Mouse (Mus musculus) C2C12 (cell line): ENCODE data around the gene Bbs4. TPM values are rescaled to one million over a fixed set of nuclear protein-coding genes. Genes with fewer than 3 reads are reported as not detected.

Experiments
- H3K27me3 ChIP-seq: one replicate; pipeline ENCODE4 v1.6.1; 2011; ENCODE audit not compliant: control insufficient read depth, insufficient read depth, insufficient read length
- H3K36me3 ChIP-seq: one replicate; pipeline ENCODE4 v1.6.1; 2011; ENCODE audit not compliant: control insufficient read depth, insufficient read depth
- H3K4me3 ChIP-seq: one replicate; pipeline ENCODE4 v1.5.1; 2011; ENCODE audit warnings: mild to moderate bottlenecking, control low read depth; ENCODE audit not compliant: poor library complexity, insufficient read depth, severe bottlenecking
- H3K79me2 ChIP-seq: one replicate; pipeline ENCODE4 v1.6.1; 2011; ENCODE audit not compliant: control insufficient read depth, insufficient read depth
- H3K79me3 ChIP-seq: one replicate; pipeline ENCODE4 v1.6.1; 2011; ENCODE audit warnings: low read depth, control low read depth
- H3ac ChIP-seq: one replicate; pipeline ENCODE3; 2011; ENCODE audit warnings: low read depth; ENCODE audit not compliant: control insufficient read depth, insufficient read length
- CEBPB ChIP-seq: IDR thresholded peaks from one replicate; pipeline ENCODE4 v1.6.1; 2011; ENCODE audit warnings: low read depth, mild to moderate bottlenecking, control low read depth, moderate library complexity
- CTCF ChIP-seq: IDR thresholded peaks from one replicate; pipeline ENCODE4 v1.5.1; 2011; ENCODE audit not compliant: control insufficient read depth, insufficient read depth, insufficient read length
- FOSL1 ChIP-seq: IDR thresholded peaks from one replicate; pipeline ENCODE4 v1.8.0; 2011; ENCODE audit warnings: mild to moderate bottlenecking, low read length; ENCODE audit not compliant: poor library complexity, insufficient read depth, severe bottlenecking
- MAX ChIP-seq: IDR thresholded peaks from one replicate; pipeline ENCODE4 v1.6.1; 2011; ENCODE audit warnings: mild to moderate bottlenecking, control low read depth
- MYOD1 ChIP-seq: IDR thresholded peaks from one replicate; pipeline ENCODE4 v1.6.1; 2011; ENCODE audit warnings: low read depth; ENCODE audit not compliant: control insufficient read depth, insufficient read length
- MYOG ChIP-seq: IDR thresholded peaks from one replicate; pipeline ENCODE4 v1.6.1; 2011; ENCODE audit not compliant: control insufficient read depth, insufficient read length; ENCODE audit errors: extremely low read depth
- USF1 ChIP-seq: IDR thresholded peaks from one replicate; pipeline ENCODE4 v1.6.1; 2011; ENCODE audit warnings: low read depth, mild to moderate bottlenecking, control low read depth, moderate library complexity
- polyA plus RNA-seq: library from polyadenylated mRNA; unstranded; fragments of >200 nt; fragmentation: generic; extraction: Trizol; gene quantifications from one replicate; pipeline ENCODE4 v1.2.1, GENCODE M21; 2012; ENCODE audit warnings: missing spikeins

Bbs4 gene
- polyA plus RNA-seq, 1 experiment = 1.7 TPM

DNA sequence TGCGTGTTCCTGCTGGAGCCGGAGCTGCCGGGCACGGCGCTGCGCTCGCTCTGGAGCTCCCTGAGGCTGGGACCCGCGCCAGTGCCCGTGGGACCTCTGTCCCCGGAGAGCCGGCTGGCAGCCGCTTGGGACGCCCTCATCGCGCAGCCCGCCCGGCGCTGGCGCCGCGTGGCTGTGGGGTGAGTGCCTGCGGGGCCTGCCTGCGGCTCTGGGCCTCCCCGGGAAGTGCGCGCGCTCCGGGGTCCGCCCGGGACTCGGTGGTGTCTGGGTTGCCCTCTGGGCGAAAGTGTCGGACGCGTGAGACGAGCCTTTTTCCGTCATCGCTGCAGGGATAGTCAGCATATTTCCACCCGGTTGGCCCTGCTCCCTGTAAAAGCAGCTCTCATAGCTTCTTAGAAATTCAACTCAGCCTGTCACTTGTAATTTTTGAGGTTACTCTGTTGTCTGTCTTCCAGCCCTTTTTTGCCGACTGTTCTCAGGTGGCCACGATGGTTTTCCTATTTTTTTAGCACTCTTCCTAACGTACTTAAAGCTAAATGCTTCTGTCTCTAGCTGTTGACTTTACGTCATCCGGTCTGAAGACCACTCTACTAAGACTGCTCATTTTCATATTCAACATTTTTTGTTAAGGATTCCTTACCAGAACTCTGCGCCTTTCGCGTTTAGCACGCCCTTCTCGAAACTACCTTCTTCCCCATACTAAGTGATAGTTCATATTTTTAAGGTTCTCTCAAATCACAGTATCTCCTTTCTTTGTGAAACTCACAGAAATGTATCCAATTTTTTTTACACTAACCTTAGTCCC, 61.4 kb downstream of the Bbs4 start:
- Histone ChIP-seq H3K79me3 (peaks cover 22% of the 10 kb centered on the region), H3ac (peak overlapping the region; percentile 74), H3K4me3 (peak overlapping the region; percentile 66), H3K36me3 (no peaks in the 10 kb centered on the region), H3K79me2 (peaks cover 38% of the 10 kb centered on the region), H3K27me3 (no peaks in the 10 kb centered on the region)
- TF ChIP-seq FOSL1 = no peak
- no peak for TF ChIP-seq MYOD1
- TF ChIP-seq CTCF = no peak
- no peak for TF ChIP-seq MYOG
- TF ChIP-seq USF1 = no peak
- no peak for TF ChIP-seq MAX
- TF ChIP-seq CEBPB = no peak

DNA sequence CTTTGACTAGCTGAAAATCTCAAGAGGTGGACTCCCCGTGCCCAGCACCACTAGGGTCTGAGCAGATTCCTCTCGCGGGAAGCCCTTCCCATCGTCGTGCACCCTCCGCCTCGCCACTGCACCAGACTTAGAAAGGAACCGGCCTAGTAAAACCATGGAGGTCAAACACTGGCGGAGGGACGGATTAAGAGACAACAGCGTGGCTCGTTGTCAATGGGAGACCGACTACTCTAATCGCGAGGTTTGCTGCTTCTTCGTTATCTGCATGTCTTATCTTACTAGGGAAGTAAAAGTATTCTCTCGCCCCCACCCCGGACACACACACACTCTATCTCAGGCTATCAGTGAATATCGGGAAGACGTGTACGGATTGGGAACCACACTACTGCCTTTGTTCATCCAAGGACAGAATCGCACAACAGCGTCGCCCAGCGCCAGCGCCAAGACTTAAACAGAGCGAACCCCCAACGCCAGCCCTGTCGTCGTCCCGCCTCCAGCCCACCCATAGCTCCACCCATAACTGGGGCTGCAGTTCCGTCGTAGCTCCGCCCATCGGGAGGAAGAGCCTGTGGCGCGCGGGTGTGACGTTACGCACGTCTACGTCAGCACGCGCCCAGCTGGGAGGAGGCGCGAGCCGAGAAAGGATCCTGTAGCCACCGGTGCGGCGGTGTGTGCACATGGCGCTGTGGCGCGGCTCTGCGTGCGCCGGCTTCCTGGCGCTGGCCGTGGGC, 62.2 kb downstream of the Bbs4 start, which contains the start of gene Adpgk:
Gene Adpgk, plus strand, starts transcription at position 602 of the 731 bp plus-strand sequence.
- TF ChIP-seq MYOG (no peak), MAX (peak; percentile 92), CTCF (peak; percentile 49), USF1 (no peak)
- H3K27me3 ChIP-seq = no peaks in the 10 kb centered on the region
- peaks cover 38% of the 10 kb centered on the region for H3K79me2 ChIP-seq
- peak within 1 kb of the TSS; percentile 74 for H3ac ChIP-seq
- peak within 1 kb of the TSS; percentile 66 for H3K4me3 ChIP-seq
- H3K79me3 ChIP-seq = peaks cover 22% of the 10 kb centered on the region
- H3K36me3 ChIP-seq = no peaks in the 10 kb centered on the region

DNA sequence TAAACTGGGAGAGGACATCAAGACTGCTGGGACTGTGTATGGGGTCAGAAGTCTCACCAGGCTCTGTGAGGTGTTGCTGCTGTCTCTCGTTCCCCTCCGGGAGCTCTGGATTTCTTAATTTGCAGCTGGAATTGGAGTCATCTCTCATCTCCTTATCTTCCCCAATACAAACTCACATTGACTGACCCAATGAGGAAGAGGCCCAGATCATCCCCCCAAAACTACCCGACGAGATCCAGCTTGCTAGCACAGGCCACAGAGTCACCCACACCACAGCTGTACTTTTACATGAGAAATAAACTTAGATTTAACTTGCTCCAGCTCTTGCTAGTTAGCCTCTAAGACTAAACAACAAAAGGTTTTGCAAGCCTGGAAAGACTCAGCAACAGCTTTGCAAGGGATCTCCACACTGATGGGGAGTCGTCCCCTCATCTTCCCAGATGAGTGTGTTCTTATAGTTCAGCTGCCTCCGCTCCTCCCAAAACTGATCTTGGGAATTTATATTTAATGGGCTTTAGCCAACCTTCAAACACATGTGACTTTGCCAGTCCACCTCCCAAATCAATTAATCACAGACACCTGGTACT, 63.7 kb downstream of the Bbs4 start:
- Histone ChIP-seq H3K4me3 (no peak overlapping the region), H3K79me2 (peaks cover 29% of the 10 kb centered on the region), H3K27me3 (no peaks in the 10 kb centered on the region), H3K79me3 (peaks cover 18% of the 10 kb centered on the region), H3K36me3 (no peaks in the 10 kb centered on the region), H3ac (no peak overlapping the region)
- TF ChIP-seq USF1 = no peak
- no peak for TF ChIP-seq CEBPB
- TF ChIP-seq MAX = no peak
- TF ChIP-seq MYOD1 = no peak
- TF ChIP-seq CTCF = no peak
- TF ChIP-seq FOSL1 = no peak
- TF ChIP-seq MYOG = no peak

DNA sequence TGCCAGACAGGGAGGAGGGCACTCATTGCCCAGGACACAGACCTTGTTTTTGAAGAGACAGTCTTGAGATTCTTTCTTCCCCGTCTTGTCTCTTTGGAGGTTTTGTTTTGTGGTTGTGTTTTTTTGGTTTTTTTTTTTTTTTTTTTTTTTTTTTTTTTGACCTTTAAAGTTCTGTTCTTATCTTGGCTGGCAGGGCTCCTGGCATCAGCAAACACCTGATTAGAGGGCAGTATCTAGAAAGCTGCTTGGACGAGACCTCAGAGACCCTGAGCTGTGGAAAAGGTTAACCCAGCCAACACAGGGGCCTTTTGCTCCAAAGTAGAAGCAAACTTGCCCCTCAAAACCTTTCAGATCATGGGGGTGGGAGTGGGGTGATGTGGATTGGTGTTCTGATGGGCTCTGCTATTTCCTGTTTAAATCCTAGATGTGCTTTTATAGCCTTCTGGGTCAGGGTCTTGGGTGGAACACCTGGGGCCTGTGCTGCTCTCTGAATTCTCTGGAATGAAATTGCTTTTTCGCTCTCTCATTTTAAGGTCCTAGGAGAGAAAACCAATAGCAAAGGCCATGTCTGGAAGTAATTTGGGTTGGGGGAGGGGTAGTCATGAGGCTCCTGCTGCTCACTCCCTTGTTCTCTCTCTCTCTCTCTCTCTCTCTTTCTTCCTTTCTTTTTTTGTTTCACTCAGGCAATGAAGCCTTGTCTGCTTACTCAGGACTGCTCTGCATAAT, 64.5 kb downstream of the Bbs4 start:
- Histone ChIP-seq H3K36me3 (no peaks in the 10 kb centered on the region), H3K79me3 (peaks cover 13% of the 10 kb centered on the region), H3K79me2 (peaks cover 21% of the 10 kb centered on the region), H3K4me3 (no peak overlapping the region), H3ac (no peak overlapping the region), H3K27me3 (no peaks in the 10 kb centered on the region)
- TF ChIP-seq CTCF (no peak), CEBPB (no peak), FOSL1 (no peak), MYOG (no peak)

DNA sequence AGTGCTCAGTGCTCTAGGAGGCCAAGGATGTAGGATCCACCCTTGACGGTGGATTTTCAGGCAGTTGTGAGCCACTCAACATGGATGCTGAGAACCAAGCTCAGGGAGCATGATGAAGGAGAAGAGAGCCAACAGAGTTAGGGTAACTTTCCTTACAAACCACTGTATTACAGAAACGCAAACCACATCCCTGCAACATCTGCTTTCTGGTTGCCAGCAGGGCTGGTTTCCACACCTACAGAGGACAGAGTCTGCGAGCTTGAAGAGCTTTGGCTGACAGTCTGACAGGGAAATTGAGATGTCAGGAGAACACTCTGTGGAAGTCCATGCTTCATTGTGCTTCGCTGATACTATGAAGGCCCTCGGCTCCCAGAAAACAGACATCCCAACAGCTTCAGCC, 65.2 kb downstream of the Bbs4 start:
- Histone ChIP-seq H3K4me3 (no peak overlapping the region), H3K27me3 (no peaks in the 10 kb centered on the region), H3ac (no peak overlapping the region), H3K79me3 (peaks cover 13% of the 10 kb centered on the region), H3K36me3 (no peaks in the 10 kb centered on the region), H3K79me2 (peaks cover 16% of the 10 kb centered on the region)
- TF ChIP-seq CTCF (no peak), FOSL1 (no peak), MYOD1 (no peak), MAX (no peak), MYOG (no peak), CEBPB (no peak), USF1 (no peak)
